Mouse (Mus musculus) thymus, postnatal 10 days (tissue): Measurements from ENCODE around the gene Corin.

Experiments used
- DNase-seq, 2 experiments: peaks; one replicate each; pipeline ENCODE4 v3.0.0; 2021; ENCODE audit warnings: low spot score in 2 of 2

The Corin gene

GRCm38 (mm10) chr5:72329453-72329852 is 174.8 kb downstream of the Corin start:
- DNase-seq: no peak

GRCm38 (mm10) chr5:72315282-72315681 is 189.0 kb downstream of the Corin start:
- DNase-seq: no peak

GRCm38 (mm10) chr5:72298418-72299104 is 205.7 kb downstream of the Corin start:
- no peak for DNase-seq

DNA sequence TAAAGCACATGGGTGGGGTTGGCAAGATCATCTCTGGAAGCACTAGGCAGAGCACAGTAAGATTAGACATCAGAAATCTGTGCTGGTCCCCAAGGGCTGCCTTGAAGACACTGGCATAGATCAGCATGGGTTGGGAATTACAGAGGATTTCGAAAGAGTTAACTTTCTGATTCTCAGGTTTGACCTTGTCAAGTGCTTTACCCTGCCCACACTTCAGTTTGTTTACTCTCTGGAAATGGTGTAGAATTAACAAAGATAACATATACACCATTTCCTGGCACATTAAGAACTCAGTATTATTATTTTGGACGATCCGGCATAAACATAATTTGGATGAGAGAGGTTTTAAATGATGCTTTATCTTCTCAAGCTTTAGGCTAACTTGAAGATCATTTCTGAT is 219.2 kb downstream of the Corin start:
- DNase-seq: no peak

DNA sequence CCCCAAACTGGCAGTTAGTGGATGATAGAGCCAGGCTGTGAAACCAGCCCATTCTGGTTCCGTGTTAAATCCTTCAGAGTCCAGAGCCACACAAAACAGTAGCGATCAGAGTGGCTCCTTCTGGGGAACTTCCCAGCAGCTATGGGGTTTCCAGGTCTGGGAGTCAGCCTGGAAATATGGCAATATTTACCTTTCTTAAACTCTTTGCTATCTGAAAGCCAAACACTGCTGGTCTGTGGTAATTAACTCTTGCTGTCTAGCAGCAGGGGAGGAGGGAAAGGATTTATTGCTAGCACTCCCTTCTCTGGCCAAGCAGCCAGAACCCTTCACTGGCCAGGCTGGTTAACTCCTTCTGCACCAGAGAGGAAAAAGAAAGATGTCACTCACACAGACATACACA is 221.4 kb downstream of the Corin start:
- DNase-seq: no peak

- DNase-seq: peak in 1 of 2 experiments; percentile 15
These were observed 234.6 kb downstream of the Corin start for GRCm38 (mm10) chr5:72269652-72270051.

DNA sequence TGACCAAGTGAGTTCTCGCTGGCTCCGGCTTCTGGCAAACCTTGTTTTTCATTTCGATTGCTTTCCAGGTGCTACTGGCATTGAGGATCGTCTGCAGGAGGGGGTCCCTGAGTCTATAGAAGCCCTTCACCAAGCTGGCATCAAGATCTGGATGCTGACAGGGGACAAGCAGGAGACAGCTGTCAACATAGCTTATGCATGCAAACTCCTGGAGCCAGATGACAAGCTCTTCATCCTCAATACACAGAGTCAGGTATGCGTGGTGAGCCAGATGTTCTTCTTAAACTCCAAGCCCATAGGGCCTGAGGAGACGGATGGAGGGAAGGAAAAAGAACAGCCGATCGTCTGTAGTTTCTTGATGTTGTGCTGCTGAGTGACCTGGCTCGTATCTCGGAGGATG is 235.1 kb downstream of the Corin start:
- DNase-seq: no peak

DNA sequence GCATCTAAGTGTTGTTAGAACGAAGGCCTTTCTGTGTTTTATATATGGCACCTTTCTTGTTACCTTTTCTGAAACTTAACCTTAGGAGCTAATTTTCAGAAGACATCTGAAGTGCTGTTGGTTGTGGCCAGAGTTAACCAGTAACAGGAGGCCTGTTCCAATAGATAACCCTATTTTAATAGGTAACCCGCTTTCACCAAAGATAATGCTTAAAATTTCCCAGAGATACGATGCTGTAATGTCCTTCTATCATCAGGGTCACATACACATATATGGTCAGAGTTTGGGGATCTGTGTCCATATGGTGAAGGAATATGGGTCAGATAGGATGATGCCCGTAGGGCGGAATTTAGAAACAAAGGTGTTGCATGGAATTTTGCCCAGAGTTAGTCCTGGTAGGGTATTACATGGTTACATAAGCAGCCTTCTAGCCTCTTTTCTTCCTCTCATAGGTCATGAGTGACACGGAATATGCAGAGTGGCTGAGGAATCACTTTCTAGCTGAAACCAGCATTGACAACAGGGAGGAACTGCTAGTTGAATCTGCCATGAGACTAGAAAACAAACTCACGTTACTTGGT is 237.2 kb downstream of the Corin start:
- no peak for DNase-seq

DNA sequence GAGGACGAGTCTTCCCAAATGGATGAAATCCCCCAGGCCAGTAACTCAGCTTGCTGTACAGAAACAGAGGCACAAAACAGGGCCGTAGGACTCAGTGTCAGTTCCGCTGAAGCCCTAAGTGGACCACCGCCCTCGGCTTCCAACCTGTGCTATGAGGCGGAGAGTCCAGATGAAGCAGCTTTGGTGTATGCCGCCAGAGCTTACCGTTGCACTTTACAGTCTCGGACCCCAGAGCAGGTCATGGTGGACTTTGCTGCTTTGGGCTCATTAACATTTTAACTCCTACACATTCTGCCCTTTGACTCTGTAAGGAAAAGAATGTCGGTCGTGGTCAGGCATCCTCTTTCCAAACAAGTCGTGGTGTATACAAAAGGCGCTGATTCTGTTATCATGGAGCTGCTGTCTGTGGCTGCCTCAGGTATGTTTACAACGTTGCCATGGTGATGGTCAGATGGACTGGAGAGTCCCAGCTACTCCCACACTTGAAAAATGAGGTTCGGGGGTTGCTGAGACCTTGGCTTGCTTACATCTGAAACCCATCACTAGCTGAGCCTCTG is 240.0 kb downstream of the Corin start:
- DNase-seq: no peak

- no peak for DNase-seq
These were observed 242.4 kb downstream of the Corin start for GRCm38 (mm10) chr5:72261802-72262324.

DNA sequence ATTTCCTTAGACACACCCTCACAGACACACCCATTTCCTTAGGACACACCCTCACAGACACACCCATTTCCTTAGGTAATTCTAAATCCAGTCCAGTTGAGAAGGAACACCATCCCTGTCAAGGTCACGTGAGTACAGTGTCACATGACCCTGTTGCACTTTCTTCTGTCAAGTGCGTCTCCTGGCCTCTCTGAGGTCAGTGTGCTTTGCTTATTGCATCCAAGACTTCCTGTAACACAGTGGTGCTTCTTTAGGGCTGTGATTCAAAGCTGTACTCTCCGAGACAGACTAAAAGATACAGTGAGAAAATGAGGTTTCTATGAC is 245.0 kb downstream of the Corin start:
- DNase-seq: no peak

DNA sequence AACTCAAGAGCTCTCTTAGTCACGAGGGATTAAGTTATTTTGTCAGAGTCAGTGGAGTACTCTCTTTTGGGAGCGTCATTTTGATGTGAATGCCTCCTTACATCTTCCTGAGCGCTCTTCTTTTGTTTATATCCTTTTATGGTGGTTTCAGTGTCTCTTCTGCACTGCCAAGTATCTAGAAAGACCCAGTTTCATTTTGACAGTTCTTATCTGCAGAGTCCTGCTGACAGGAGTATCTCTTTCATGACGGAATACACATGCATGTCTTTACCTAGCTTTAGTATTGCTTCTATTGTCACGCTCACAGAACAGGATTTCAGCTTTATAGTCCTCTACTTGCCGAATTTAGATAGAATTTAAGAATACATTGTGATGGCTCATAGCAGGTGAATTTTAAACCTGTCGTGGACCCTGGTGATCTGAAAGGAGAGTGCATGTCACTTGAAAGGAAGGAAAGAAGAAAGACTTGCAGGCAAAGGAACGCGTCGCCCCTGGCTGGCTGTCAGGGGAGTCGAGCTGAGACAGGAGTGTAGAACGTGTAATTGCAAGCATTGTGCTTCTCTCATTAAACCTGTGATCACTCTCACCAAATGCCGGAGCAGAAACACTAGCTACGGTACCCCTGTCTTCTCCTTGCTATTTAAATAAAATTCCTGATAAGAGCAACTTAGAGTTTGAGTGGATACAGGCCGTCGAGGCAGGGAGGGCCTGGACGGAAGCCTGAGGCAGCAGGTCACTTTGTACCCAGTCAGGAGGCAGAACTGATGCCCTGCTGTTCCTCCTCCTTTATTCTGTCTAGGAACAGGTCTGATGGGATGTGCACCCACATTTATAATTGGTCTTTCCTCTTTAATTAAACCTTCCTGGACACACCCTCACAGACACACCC is 245.6 kb downstream of the Corin start:
- no peak for DNase-seq

DNA sequence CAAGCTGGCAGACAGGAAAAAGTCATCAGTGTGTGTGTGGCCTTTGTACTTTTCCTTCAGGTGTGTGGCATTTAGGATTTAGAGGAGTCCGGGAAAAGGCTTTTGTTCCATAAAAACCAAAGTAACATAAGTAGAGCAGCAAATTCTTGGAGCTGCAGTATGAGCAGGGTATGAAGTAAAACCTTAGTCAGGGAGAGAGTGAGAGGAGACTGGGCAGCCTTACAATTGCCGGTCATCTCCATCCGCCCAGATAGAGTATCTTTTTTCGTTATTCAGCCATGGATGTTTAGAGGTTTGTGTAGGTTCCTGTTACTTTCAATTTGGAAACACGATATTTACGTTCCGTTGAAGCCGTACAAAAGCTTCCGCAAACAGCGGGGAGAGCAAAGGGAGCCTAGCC is 247.2 kb downstream of the Corin start:
- no peak for DNase-seq

DNA sequence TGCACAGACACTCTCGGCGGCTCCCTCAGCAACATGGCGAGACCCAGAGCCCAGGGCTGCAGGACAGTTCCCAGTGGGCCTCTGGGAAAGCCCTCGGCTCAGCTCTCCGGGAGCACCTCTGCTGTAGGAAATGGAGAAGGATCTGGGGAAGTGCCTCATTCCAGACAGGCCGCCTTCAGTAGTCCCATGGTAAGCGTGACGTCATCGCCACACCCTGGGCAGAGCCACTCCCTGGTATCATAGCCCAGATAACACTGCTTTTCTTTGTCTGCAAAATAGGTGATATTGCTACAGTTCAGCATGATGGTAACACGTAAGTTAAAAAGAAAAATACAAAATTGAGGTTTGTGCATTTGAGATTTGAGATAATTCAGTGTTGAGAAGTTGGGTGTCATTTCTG is 249.3 kb downstream of the Corin start:
- DNase-seq: no peak

DNA sequence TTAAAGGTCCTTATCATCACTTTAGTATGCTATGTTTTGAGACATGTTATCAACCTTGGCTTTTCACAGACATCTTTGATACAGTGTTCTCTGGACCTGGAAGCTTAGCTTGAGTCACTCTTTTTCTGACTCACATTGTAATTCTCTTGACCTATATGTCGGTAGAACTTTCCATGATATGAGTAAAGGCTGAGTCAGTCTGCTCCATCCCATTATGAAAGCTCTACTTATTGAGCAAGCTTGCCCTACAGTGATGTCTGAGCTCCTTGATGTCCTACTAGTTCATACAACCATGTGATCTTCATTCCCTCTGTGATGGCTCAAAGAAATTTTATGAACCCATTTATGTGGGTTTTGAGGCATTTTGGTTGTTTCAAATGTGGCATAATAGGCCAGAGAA is 254.1 kb downstream of the Corin start:
- no peak for DNase-seq
